Mouse (Mus musculus) lung, embryonic 14.5 days (tissue): ENCODE results near the gene Ubap1. TPM values are rescaled to one million over a fixed set of nuclear protein-coding genes. Genes with fewer than 3 reads are reported as not detected.

Experiments
- ATAC-seq: fragments of 200-750 bp; cut with Nextera tagmentation; 2 replicates; pipeline ENCODE4 v1.8.0; 2017; ENCODE audit warnings: mild to moderate bottlenecking, moderate TSS enrichment, moderate library complexity; ENCODE audit not compliant: insufficient read depth
- DNase-seq: peaks from one replicate; pipeline ENCODE4 v3.0.0-alpha.2; 2015
- H3K27ac ChIP-seq: fragments of 300-500 bp; sonication (generic); 2 replicates; pipeline ENCODE4 v1.5.1; 2014; ENCODE audit warnings: low read depth, mild to moderate bottlenecking, moderate library complexity
- H3K27me3 ChIP-seq: fragments of 300-500 bp; sonication (generic); 2 replicates; pipeline ENCODE4 v1.6.1; 2014; ENCODE audit warnings: low read length, control low read depth; ENCODE audit not compliant: insufficient read depth
- H3K36me3 ChIP-seq: fragments of 300-500 bp; sonication (generic); 2 replicates; pipeline ENCODE4 v1.6.1; 2014; ENCODE audit warnings: control low read depth; ENCODE audit not compliant: insufficient read depth
- H3K4me1 ChIP-seq: fragments of 300-500 bp; sonication (generic); 2 replicates; pipeline ENCODE4 v1.6.1; 2014; ENCODE audit warnings: antibody characterized with exemption, control low read depth; ENCODE audit not compliant: insufficient read depth
- H3K4me2 ChIP-seq: fragments of 300-500 bp; sonication (generic); 2 replicates; pipeline ENCODE4 v1.6.1; 2014; ENCODE audit warnings: mild to moderate bottlenecking
- H3K4me3 ChIP-seq: fragments of 300-500 bp; sonication (generic); 2 replicates; pipeline ENCODE4 v1.5.1; 2014; ENCODE audit warnings: low read depth, low read length
- H3K9ac ChIP-seq: fragments of 300-500 bp; sonication (generic); 2 replicates; pipeline ENCODE4 v1.6.1; 2014
- H3K9me3 ChIP-seq: fragments of 300-500 bp; sonication (generic); 2 replicates; pipeline ENCODE4 v1.6.1; 2016; ENCODE audit warnings: low read depth, low read length, control low read depth
- CTCF ChIP-seq: IDR thresholded peaks from 2 replicates; pipeline ENCODE4 v1.5.1; 2016; ENCODE audit warnings: antibody characterized with exemption, low read depth
- WGBS: fragments of 180-500 bp; shearing (Covaris S2); extraction: QIAGEN DNeasy Blood & Tissue Kit; methylation state at CpG from one replicate; pipeline ENCODE4 v1.1.7; 2014; 5-methylcytosine and 5-hydroxymethylcytosine counted together
- polyA plus RNA-seq: library from polyadenylated mRNA; unstranded; fragments of >200 nt; fragmentation: Nextera tagmentation; extraction: Ambion mirVana; gene quantifications from 2 replicates; pipeline ENCODE4 v1.2.1, GENCODE M21; 2014

Gene Ubap1
- polyA plus RNA-seq, 1 experiment from 2014 or later: 47.7 TPM

- Histone ChIP-seq H3K27ac (no peak overlapping the region), H3K36me3 (peaks cover 91% of the 10 kb centered on the region), H3K9ac (no peak overlapping the region), H3K4me1 (no peaks in the 10 kb centered on the region), H3K4me2 (no peak overlapping the region), H3K4me3 (no peak overlapping the region), H3K27me3 (no peaks in the 10 kb centered on the region), H3K9me3 (no peaks in the 10 kb centered on the region)
- DNase-seq (no peak), ATAC-seq (no peak)
- no peak for TF ChIP-seq CTCF
- WGBS: 94% methylated on average over 2 of the region's 2 CpGs
Measured at GRCm38 (mm10) chr4:41391015-41391414, 42.2 kb downstream of the Ubap1 start.

- Histone ChIP-seq H3K9me3 (no peaks in the 10 kb centered on the region), H3K27ac (no peak overlapping the region), H3K4me1 (no peaks in the 10 kb centered on the region), H3K27me3 (no peaks in the 10 kb centered on the region), H3K36me3 (peaks cover 73% of the 10 kb centered on the region), H3K4me3 (no peak overlapping the region), H3K4me2 (no peak overlapping the region), H3K9ac (no peak overlapping the region)
- WGBS: 77% methylated on average over 9 of the region's 9 CpGs
- no peak for ATAC-seq
- no peak for DNase-seq
- no peak for TF ChIP-seq CTCF
Measured at GRCm38 (mm10) chr4:41394651-41395050, 45.9 kb downstream of the Ubap1 start.

DNA sequence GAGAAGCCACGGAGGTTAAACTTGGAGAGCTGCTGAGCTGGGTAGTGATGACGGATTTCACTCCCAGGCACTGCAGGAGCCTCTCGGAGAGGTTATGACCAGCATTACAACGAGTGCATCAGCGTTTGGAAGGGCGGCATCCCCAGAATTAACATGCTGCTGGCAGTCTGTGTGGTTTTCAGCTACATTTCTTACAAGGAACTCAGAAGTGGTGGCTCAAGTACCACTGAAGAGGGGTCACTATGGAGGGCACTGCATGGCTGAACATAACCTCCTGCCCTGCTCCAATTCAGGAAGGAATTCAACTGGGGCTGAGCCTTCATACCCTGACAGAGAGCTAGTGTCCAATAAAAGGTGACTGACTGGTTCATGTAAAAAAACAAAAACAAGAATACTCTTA lies 49.6 kb downstream of the Ubap1 start:
- Histone ChIP-seq H3K4me2 (no peak overlapping the region), H3K9me3 (no peaks in the 10 kb centered on the region), H3K9ac (no peak overlapping the region), H3K36me3 (peaks cover 61% of the 10 kb centered on the region), H3K4me1 (no peaks in the 10 kb centered on the region), H3K4me3 (no peak overlapping the region), H3K27ac (no peak overlapping the region), H3K27me3 (no peaks in the 10 kb centered on the region)
- no peak for TF ChIP-seq CTCF
- DNase-seq (no peak), ATAC-seq (no peak)
- 67% methylated on average over 6 of the region's 6 CpGs for WGBS

DNA sequence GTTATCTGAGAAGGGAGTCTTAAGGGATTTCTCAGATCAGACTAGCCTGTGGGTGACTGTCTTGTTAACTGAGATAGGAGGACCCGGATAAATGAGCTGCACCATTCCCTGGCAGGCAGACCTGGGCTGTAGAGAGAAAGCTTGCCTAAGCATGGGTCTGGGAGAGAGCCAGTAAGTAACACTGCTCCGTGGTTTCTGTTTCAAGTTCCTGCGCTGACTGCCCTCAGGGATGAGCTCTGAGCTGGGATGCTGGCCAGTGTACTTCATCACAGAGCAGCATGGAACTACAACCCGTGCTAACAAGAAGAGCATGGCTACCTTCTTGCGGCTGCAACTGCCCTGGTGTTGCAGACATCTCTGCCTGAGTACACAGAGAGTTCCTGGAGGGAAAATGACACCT lies 51.1 kb downstream of the Ubap1 start:
- ATAC-seq: no peak
- H3K4me3 ChIP-seq: no peak overlapping the region
- no peaks in the 10 kb centered on the region for H3K27me3 ChIP-seq
- H3K27ac ChIP-seq: no peak overlapping the region
- WGBS: 75% methylated on average over 5 of the region's 5 CpGs
- H3K4me2 ChIP-seq: no peak overlapping the region
- H3K9me3 ChIP-seq: no peaks in the 10 kb centered on the region
- H3K9ac ChIP-seq: no peak overlapping the region
- TF ChIP-seq CTCF: no peak
- no peaks in the 10 kb centered on the region for H3K4me1 ChIP-seq
- peaks cover 47% of the 10 kb centered on the region for H3K36me3 ChIP-seq
- no peak for DNase-seq

- Histone ChIP-seq H3K27me3 (no peaks in the 10 kb centered on the region), H3K9ac (no peak overlapping the region), H3K36me3 (peaks cover 38% of the 10 kb centered on the region), H3K4me3 (no peak overlapping the region), H3K4me1 (no peaks in the 10 kb centered on the region), H3K4me2 (no peak overlapping the region), H3K9me3 (no peaks in the 10 kb centered on the region), H3K27ac (no peak overlapping the region)
- no peak for TF ChIP-seq CTCF
- no peak for ATAC-seq
- DNase-seq: no peak
Measured at GRCm38 (mm10) chr4:41401167-41401566, 52.4 kb downstream of the Ubap1 start.

GRCm38 (mm10) chr4:41401573-41401972 lies 52.8 kb downstream of the Ubap1 start:
- Histone ChIP-seq H3K4me2 (no peak overlapping the region), H3K9me3 (no peaks in the 10 kb centered on the region), H3K27ac (no peak overlapping the region), H3K4me3 (no peak overlapping the region), H3K27me3 (no peaks in the 10 kb centered on the region), H3K9ac (no peak overlapping the region), H3K36me3 (peaks cover 41% of the 10 kb centered on the region), H3K4me1 (no peaks in the 10 kb centered on the region)
- WGBS: 87% methylated on average over 5 of the region's 5 CpGs
- no peak for DNase-seq
- no peak for ATAC-seq
- no peak for TF ChIP-seq CTCF

DNA sequence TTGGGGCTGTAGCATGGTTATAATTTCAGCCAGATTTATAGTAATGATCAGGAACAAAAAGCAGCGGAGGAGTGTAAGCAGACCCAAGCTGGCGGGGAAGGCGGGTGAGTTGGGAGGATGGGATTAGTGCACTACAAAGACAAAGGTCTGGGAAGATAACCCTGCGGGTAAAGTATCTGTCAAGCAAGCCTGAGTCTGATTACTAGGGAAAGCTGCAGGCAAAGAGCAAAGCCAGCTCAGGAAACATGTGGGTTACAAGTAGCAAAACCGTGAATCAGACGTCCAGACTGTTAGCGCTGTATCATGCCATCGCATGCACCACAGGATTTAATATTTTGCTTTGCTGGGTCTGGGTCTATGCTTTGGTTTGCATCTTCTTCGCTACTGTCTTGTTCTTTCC lies 57.8 kb downstream of the Ubap1 start:
- WGBS: 87% methylated on average over 9 of the region's 9 CpGs

DNA sequence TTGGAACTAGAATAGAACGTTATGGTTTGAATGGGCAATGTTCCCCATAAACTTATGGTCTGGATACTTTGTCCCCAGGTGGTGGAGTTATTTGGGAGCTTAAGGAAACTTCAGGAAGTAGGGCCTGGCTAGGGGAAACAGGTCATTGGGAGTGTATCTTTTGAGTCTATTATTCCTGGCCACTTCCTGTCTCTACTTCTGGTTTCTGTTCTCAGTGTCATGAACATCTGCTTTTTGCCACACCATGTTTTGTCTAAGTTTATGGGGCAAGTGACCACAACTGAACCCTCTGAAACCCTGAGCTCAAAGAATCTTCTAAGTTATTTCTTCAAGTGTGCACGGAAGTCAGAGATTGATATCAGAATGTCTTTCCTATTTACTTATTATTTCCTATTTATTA lies 58.6 kb downstream of the Ubap1 start:
- H3K27me3 ChIP-seq: no peaks in the 10 kb centered on the region
- H3K4me2 ChIP-seq: no peak overlapping the region
- no peaks in the 10 kb centered on the region for H3K9me3 ChIP-seq
- no peak for DNase-seq
- peaks cover 21% of the 10 kb centered on the region for H3K36me3 ChIP-seq
- H3K27ac ChIP-seq: no peak overlapping the region
- 89% methylated on average over 2 of the region's 2 CpGs for WGBS
- ATAC-seq: no peak
- TF ChIP-seq CTCF: no peak
- no peaks in the 10 kb centered on the region for H3K4me1 ChIP-seq
- no peak overlapping the region for H3K9ac ChIP-seq
- no peak overlapping the region for H3K4me3 ChIP-seq

More for the DNA sequence above, 57.8 kb downstream of the Ubap1 start:
- Histone ChIP-seq H3K9ac (no peak overlapping the region), H3K27ac (no peak overlapping the region), H3K9me3 (no peaks in the 10 kb centered on the region), H3K4me1 (no peaks in the 10 kb centered on the region), H3K27me3 (no peaks in the 10 kb centered on the region), H3K4me3 (no peak overlapping the region), H3K4me2 (no peak overlapping the region), H3K36me3 (peaks cover 25% of the 10 kb centered on the region)
- ATAC-seq (no peak), DNase-seq (no peak)
- TF ChIP-seq CTCF: no peak
